Mouse (Mus musculus) ES-E14 (cell line): ENCODE results near the gene Fasn. TPM values are rescaled to one million over a fixed set of nuclear protein-coding genes. Genes with fewer than 3 reads are reported as not detected.
"Not testable (repeated sequence)": the region's sequence is repeated elsewhere in the genome, so short reads cannot be mapped to it uniquely, and the experiment has no call there.

Source experiments
- DNase-seq: peaks from one replicate; pipeline ENCODE4 v3.0.0-alpha.2; 2013; ENCODE audit warnings: low read depth, low spot score
- H3K27ac ChIP-seq: 2 replicates; pipeline ENCODE4 v1.5.1; 2012; ENCODE audit warnings: low read depth, mild to moderate bottlenecking, low read length, moderate library complexity, mixed read lengths; ENCODE audit not compliant: poor library complexity, insufficient read depth, severe bottlenecking
- H3K36me3 ChIP-seq: 2 replicates; pipeline ENCODE4 v1.6.1; 2012; ENCODE audit warnings: mild to moderate bottlenecking, low read length, moderate library complexity, mixed read lengths; ENCODE audit not compliant: control insufficient read depth, poor library complexity, insufficient read depth, severe bottlenecking
- H3K4me1 ChIP-seq, 2 experiments: fragments of 150-350 bp in 1 of 2; sonication (generic) in 1 of 2; 2 replicates each; pipeline ENCODE4 v1.6.1; 2012; ENCODE audit warnings: low read length in 2 of 2, mild to moderate bottlenecking in 1 of 2, mixed read lengths in 1 of 2; ENCODE audit not compliant: control insufficient read depth in 2 of 2, insufficient read depth in 2 of 2, poor library complexity in 1 of 2
- H3K4me3 ChIP-seq, 2 experiments: fragments of 150-350 bp in 1 of 2; sonication (generic) in 1 of 2; 2 replicates each; pipeline ENCODE4 v1.5.1; 2012; ENCODE audit warnings: low read length in 2 of 2, low read depth in 1 of 2, mild to moderate bottlenecking in 1 of 2, mixed read lengths in 1 of 2; ENCODE audit not compliant: insufficient read depth in 1 of 2, poor library complexity in 1 of 2, severe bottlenecking in 1 of 2
- H3K9ac ChIP-seq: 2 replicates; pipeline ENCODE4 v1.6.1; 2012; ENCODE audit warnings: low read depth, mild to moderate bottlenecking, low read length, mixed read lengths; ENCODE audit not compliant: poor library complexity, insufficient read depth, severe bottlenecking
- H3K9me3 ChIP-seq: fragments of 150-350 bp; sonication (generic); 2 replicates; pipeline ENCODE4 v1.6.1; 2012; ENCODE audit warnings: low read depth, mild to moderate bottlenecking, low read length; ENCODE audit not compliant: control insufficient read depth, insufficient read depth
- CHD2 ChIP-seq: IDR thresholded peaks from 2 replicates; pipeline ENCODE4 v1.6.1; 2014; ENCODE audit warnings: mild to moderate bottlenecking, low read depth, low read length, inconsistent platforms
- HCFC1 ChIP-seq: IDR thresholded peaks from 2 replicates; pipeline ENCODE4 v1.6.1; 2012; ENCODE audit warnings: low read length, inconsistent platforms, borderline replicate concordance; ENCODE audit not compliant: insufficient read depth
- MAFK ChIP-seq: IDR thresholded peaks from 2 replicates; pipeline ENCODE4 v1.6.1; 2014; ENCODE audit warnings: mild to moderate bottlenecking, low read depth, low read length, inconsistent platforms; ENCODE audit not compliant: insufficient read depth
- ZC3H11A ChIP-seq: IDR thresholded peaks from 2 replicates; pipeline ENCODE4 v1.6.1; 2012; ENCODE audit warnings: low read depth, mild to moderate bottlenecking, inconsistent platforms, low read length, borderline replicate concordance
- ZNF384 ChIP-seq: IDR thresholded peaks from 2 replicates; pipeline ENCODE4 v1.6.1; 2012; ENCODE audit warnings: low read depth, low read length, inconsistent platforms
- in situ Hi-C, 2 experiments: fragments of 600-800 bp; cut with MboI; formaldehyde crosslinking; loops; one replicate each; pipeline ENCODE4 v1.15.1; 2025; ENCODE audit warnings: low sequenced_read_pairs in 2 of 2, inconsistent platforms in 1 of 2; ENCODE audit not compliant: unreplicated experiment in 2 of 2
- total RNA-seq: library from RNA; depleted of rRNA; stranded (reverse); fragments of 300-350 nt; gene quantifications from 2 replicates; pipeline ENCODE4 v1.2.3, GENCODE M21; 2012; rRNA removed

The Fasn gene
- 210 and 251 TPM in 2 replicates for total RNA-seq

- Histone ChIP-seq H3K9me3 (no peaks in the 10 kb centered on the region), H3K36me3 (peaks cover 33% of the 10 kb centered on the region), H3K27ac (peak within 1 kb of the TSS; percentile 93), H3K9ac (peak within 1 kb of the TSS; percentile 94), H3K4me1 (peaks cover 4 to 31% of the 10 kb centered on the region in 2 experiments; a peak in 3 of 4 replicates), H3K4me3 (peak within 1 kb of the TSS; percentile 87 to 91)
- TF ChIP-seq ZNF384 = no peak
- no peak for TF ChIP-seq ZC3H11A
- no peak for TF ChIP-seq CHD2
- TF ChIP-seq MAFK = no peak
- TF ChIP-seq HCFC1 = no peak
- in situ Hi-C loops = no loop called here
- peak; percentile 90 for DNase-seq
Observed at GRCm38 (mm10) chr11:120823956-120824786, at the start of gene Fasn. Fasn (minus strand) TSS chr11:120824547.

GRCm38 (mm10) chr11:120873206-120873605 lies 48.9 kb upstream of the Fasn start:
- no peak overlapping the region for H3K9ac ChIP-seq
- TF ChIP-seq CHD2 = no peak

GRCm38 (mm10) chr11:120871521-120871920 lies 47.2 kb upstream of the Fasn start:
- Histone ChIP-seq H3K9me3 (no peaks in the 10 kb centered on the region), H3K4me1 (no peaks in the 10 kb centered on the region), H3K4me3 (no peak overlapping the region), H3K27ac (no peak overlapping the region), H3K9ac (no peak overlapping the region), H3K36me3 (no peaks in the 10 kb centered on the region)
- in situ Hi-C loops = no loop called here
- DNase-seq = no peak
- no peak for TF ChIP-seq MAFK
- no peak for TF ChIP-seq HCFC1
- no peak for TF ChIP-seq ZC3H11A

More at GRCm38 (mm10) chr11:120873206-120873605, 48.9 kb upstream of the Fasn start:
- no peak for DNase-seq
- Histone ChIP-seq H3K36me3 (no peaks in the 10 kb centered on the region), H3K9me3 (no peaks in the 10 kb centered on the region), H3K4me3 (no peak overlapping the region), H3K4me1 (no peaks in the 10 kb centered on the region), H3K27ac (no peak overlapping the region)
- in situ Hi-C loops = no loop called here

GRCm38 (mm10) chr11:120865816-120866215 lies 41.5 kb upstream of the Fasn start:
- TF ChIP-seq ZNF384 (no peak), HCFC1 (no peak), MAFK (no peak), ZC3H11A (no peak), CHD2 (no peak)
- Histone ChIP-seq H3K27ac (no peak overlapping the region), H3K4me1 (no peaks in the 10 kb centered on the region), H3K36me3 (no peaks in the 10 kb centered on the region), H3K9ac (no peak overlapping the region), H3K9me3 (no peaks in the 10 kb centered on the region), H3K4me3 (no peak overlapping the region)
- no peak for DNase-seq
- in situ Hi-C loops = no loop called here

- Histone ChIP-seq H3K4me1 (no peaks in the 10 kb centered on the region), H3K27ac (no peak overlapping the region), H3K36me3 (no peaks in the 10 kb centered on the region)
Observed at GRCm38 (mm10) chr11:120862819-120863218, 38.5 kb upstream of the Fasn start.

GRCm38 (mm10) chr11:120855938-120856337 lies 31.6 kb upstream of the Fasn start:
- H3K9me3 ChIP-seq, DNase-seq, H3K9ac ChIP-seq, in situ Hi-C loops, H3K36me3 ChIP-seq, H3K4me3 ChIP-seq, H3K27ac ChIP-seq: not testable (repeated sequence)
- peaks cover 0 to 22% of the 10 kb centered on the region in 2 experiments; a peak in 2 of 4 replicates for H3K4me1 ChIP-seq

More at GRCm38 (mm10) chr11:120862819-120863218, 38.5 kb upstream of the Fasn start:
- Histone ChIP-seq H3K4me3 (no peak overlapping the region), H3K9ac (0 out of 2 replicates have a peak overlapping the region, but pooled peaks have one; percentile 6), H3K9me3 (no peaks in the 10 kb centered on the region)
- TF ChIP-seq MAFK (no peak), CHD2 (no peak), ZC3H11A (no peak)
- in situ Hi-C loops = no loop called here
- no peak for DNase-seq
